Mouse (Mus musculus) forebrain, embryonic 12.5 days (tissue): ENCODE measurements around the gene Lmod1. TPM values are rescaled to one million over a fixed set of nuclear protein-coding genes. Genes with fewer than 3 reads are reported as not detected.
A peak's percentile ranks its signal among the peaks of the same experiment; 100 is the strongest.

Experiments
- ATAC-seq: fragments of 200-750 bp; cut with Nextera tagmentation; 2 replicates; pipeline ENCODE4 v1.8.0; 2017; ENCODE audit warnings: moderate TSS enrichment; ENCODE audit not compliant: low FRiP score
- H3K27ac ChIP-seq: fragments of 300-500 bp; sonication (generic); 2 replicates; pipeline ENCODE4 v1.5.1; 2016; ENCODE audit warnings: mild to moderate bottlenecking
- H3K27me3 ChIP-seq: fragments of 300-500 bp; sonication (generic); 2 replicates; pipeline ENCODE4 v1.6.1; 2016; ENCODE audit warnings: mild to moderate bottlenecking
- H3K36me3 ChIP-seq: fragments of 300-500 bp; sonication (generic); replicated peaks from 2 replicates; pipeline ENCODE4 v1.6.1; 2016; ENCODE audit warnings: mild to moderate bottlenecking
- H3K4me1 ChIP-seq: fragments of 300-500 bp; sonication (generic); 2 replicates; pipeline ENCODE4 v1.6.1; 2016
- H3K4me2 ChIP-seq: fragments of 300-500 bp; sonication (generic); 2 replicates; pipeline ENCODE4 v1.6.1; 2016; ENCODE audit warnings: mild to moderate bottlenecking, moderate library complexity
- H3K4me3 ChIP-seq: fragments of 300-500 bp; sonication (generic); replicated peaks from 2 replicates; pipeline ENCODE4 v1.5.1; 2016; ENCODE audit warnings: mild to moderate bottlenecking
- H3K9ac ChIP-seq: fragments of 300-500 bp; sonication (generic); 2 replicates; pipeline ENCODE4 v1.6.1; 2016; ENCODE audit warnings: mild to moderate bottlenecking
- H3K9me3 ChIP-seq: fragments of 300-500 bp; sonication (generic); 2 replicates; pipeline ENCODE4 v1.6.1; 2016
- WGBS: fragments of 180-500 bp; shearing (Covaris S2); methylation state at CpG from one replicate; pipeline ENCODE4 v1.1.7; 2016; 5-methylcytosine and 5-hydroxymethylcytosine counted together
- polyA plus RNA-seq: library from polyadenylated mRNA; unstranded; fragments of >200 nt; fragmentation: Nextera tagmentation; extraction: Ambion mirVana; gene quantifications from 2 replicates; pipeline ENCODE4 v1.2.1, GENCODE M21; 2016

Gene Lmod1
- polyA plus RNA-seq = 0.49 and 0.51 TPM in 2 replicates

DNA sequence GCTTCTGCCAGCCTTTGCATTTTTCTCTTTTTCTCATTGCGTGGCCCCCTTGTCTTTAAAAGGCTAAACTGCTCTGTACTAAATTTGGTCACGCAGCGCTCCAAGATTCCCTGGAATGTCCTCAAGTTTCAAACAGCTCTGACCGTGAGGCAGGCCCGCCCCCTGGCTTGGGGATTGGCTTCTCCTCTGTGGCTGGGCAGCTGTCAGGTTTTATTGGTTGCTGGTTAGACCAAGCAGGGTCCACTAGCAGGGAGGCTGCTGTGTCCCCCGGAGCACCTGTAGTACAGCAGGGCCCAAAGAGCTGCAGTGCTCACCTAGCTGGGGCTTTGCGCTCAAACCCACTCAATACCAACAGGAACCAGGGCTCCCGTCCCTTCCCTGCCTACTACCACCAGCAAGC lies at the start of gene Lmod1:
TSS of gene Lmod1 (plus strand) at position 237 of the 400 bp plus-strand sequence.
- no peak within 1 kb of the TSS for H3K4me3 ChIP-seq
- no peak within 1 kb of the TSS for H3K27ac ChIP-seq
- no peak for ATAC-seq
- 0 out of 2 replicates have a peak, but pooled peaks cover 6% of the 10 kb centered on the region for H3K4me1 ChIP-seq
- H3K9ac ChIP-seq = no peak within 1 kb of the TSS
- WGBS = 14% methylated on average over 8 of the region's 8 CpGs
- peaks cover 7% of the 10 kb centered on the region; the same call in 1 of the 2 replicates for H3K27me3 ChIP-seq
- H3K4me2 ChIP-seq = no peak within 1 kb of the TSS
- H3K9me3 ChIP-seq = no peaks in the 10 kb centered on the region
- no peaks in the 10 kb centered on the region for H3K36me3 ChIP-seq

DNA sequence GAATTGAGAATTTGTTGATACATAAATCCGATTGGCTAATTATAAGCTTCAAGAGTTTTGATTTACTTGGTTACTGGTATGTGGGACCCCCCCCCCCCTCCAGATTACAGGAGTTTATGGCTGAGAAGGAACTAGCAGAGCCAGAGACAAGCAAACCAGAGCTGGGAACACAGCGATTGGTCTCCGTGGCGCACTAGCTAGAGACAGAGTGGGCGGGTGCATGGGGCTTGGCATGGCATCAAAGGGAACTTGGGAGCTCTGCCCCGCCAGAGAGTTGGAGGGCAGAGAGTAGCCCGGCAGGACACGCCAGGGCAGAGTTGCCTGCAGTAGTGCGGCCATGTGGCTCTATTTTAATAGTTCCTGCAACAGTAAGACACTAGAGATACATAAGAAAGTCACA lies 44.0 kb upstream of the Lmod1 start:
- H3K9me3 ChIP-seq = no peaks in the 10 kb centered on the region
- no peak overlapping the region for H3K9ac ChIP-seq
- H3K4me1 ChIP-seq = peaks cover 15% of the 10 kb centered on the region
- no peak for ATAC-seq
- no peak overlapping the region for H3K4me2 ChIP-seq
- no peaks in the 10 kb centered on the region for H3K27me3 ChIP-seq
- 76% methylated on average over 9 of the region's 9 CpGs for WGBS
- H3K27ac ChIP-seq = no peak overlapping the region
- no peak overlapping the region for H3K4me3 ChIP-seq
- H3K36me3 ChIP-seq = peaks cover 36% of the 10 kb centered on the region

DNA sequence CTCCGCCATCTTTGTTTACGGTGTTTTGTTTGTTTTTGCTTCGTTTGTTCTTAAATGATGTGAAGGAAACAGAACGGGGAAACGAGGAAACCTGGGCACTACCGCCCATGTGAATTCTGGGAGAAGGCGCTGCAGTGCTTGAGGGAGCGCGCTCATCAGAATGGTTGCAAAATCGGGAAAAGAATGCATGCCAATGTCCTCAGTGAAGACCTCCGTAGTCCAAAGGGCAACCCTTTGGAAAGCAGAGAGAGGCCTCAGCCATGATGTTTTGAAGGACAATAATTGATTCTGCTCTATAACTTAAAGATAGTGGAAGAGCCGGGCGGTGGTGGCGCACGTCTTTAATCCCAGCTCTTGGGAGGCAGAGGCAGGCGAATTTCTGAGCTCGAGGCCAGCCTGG lies 42.8 kb upstream of the Lmod1 start:
- no peak overlapping the region for H3K4me3 ChIP-seq

DNA sequence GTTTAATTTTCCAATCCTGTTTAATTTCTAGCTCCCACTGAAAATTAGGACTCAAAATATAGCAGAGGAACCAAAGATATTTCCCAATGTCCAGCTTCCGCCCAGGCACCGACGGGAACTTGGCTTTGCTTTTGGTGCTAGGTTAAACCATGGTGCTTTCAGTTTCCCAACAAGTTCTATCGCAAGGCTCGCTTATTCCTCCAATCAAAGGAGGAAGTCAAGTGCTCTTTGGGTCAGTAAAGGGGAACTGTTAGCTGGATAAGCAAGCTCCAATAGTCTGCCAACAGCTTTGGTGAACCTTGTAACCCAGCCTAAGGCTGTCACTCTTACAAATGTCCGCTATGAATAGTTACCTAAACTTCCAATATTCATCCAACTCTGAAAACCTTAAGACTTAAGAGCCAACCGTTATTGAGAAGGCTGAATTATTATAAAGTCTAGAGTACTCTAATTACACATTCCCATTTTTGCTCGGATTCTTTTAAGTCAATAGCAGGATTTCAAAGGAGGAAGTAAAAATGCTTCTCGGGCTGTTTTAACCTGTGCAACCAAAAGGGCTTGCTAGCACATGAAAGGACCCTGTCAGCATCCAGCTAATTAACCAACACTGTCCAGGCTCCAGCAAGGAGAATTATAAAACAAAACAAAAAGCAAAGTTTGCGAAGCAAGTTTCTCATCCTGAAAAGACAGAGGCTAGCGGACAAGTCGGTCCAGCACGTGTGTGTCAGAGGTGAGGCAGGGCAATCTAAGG lies 41.9 kb upstream of the Lmod1 start:
- Histone ChIP-seq H3K36me3 (peaks cover 19% of the 10 kb centered on the region), H3K9ac (peak overlapping the region; percentile 77), H3K4me2 (peak overlapping the region; percentile 76), H3K9me3 (no peaks in the 10 kb centered on the region), H3K27ac (peak overlapping the region; percentile 83; the same call in 1 of the 2 replicates), H3K27me3 (no peaks in the 10 kb centered on the region), H3K4me1 (peaks cover 15% of the 10 kb centered on the region), H3K4me3 (peak overlapping the region; percentile 60)
- ATAC-seq = no peak
- WGBS = 37% methylated on average over 13 of the region's 13 CpGs

More for the DNA sequence above, 42.8 kb upstream of the Lmod1 start:
- Histone ChIP-seq H3K36me3 (peaks cover 25% of the 10 kb centered on the region), H3K4me2 (no peak overlapping the region), H3K27ac (no peak overlapping the region), H3K27me3 (no peaks in the 10 kb centered on the region), H3K9me3 (no peaks in the 10 kb centered on the region), H3K4me1 (peaks cover 15% of the 10 kb centered on the region), H3K9ac (no peak overlapping the region)
- 97% methylated on average over 17 of the region's 17 CpGs for WGBS
- ATAC-seq = no peak

DNA sequence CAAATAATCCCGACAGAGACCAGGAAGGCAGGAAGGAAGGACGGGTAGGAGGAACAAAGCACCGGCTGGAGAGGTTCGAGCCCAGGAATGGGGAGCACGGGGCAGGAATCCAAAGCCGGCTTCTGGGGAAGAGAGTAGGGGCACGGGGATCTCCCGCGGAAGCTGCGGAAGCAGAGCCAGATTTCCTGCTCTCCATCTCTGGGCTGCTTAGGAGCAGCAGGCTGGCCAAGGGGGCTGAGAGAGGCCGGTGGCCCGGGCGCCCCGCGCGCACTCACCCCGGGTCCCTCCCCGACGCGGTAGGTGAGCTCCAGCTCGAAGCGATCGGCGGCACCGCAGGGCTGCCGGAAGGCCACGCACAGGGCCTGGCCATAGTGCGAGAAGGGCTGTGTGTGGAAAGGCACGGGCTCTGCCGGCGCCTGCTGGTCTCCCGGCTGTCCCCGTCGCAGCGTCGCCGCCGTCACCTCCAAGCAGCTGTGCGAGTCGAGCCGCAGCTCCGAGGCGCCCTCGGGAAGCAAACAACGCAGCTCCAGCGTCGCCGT lies 41.3 kb upstream of the Lmod1 start:
- peak; percentile 80 for ATAC-seq
- H3K4me2 ChIP-seq = peak overlapping the region; percentile 76
- peak overlapping the region; percentile 60 for H3K4me3 ChIP-seq
- peak overlapping the region; percentile 83 for H3K27ac ChIP-seq
- no peaks in the 10 kb centered on the region for H3K9me3 ChIP-seq
- peaks cover 15% of the 10 kb centered on the region for H3K4me1 ChIP-seq
- H3K36me3 ChIP-seq = peaks cover 14% of the 10 kb centered on the region
- whole genome bisulfite sequencing = under 1% methylated on average over 48 of the region's 48 CpGs
- H3K9ac ChIP-seq = peak overlapping the region; percentile 77
- H3K27me3 ChIP-seq = no peaks in the 10 kb centered on the region

DNA sequence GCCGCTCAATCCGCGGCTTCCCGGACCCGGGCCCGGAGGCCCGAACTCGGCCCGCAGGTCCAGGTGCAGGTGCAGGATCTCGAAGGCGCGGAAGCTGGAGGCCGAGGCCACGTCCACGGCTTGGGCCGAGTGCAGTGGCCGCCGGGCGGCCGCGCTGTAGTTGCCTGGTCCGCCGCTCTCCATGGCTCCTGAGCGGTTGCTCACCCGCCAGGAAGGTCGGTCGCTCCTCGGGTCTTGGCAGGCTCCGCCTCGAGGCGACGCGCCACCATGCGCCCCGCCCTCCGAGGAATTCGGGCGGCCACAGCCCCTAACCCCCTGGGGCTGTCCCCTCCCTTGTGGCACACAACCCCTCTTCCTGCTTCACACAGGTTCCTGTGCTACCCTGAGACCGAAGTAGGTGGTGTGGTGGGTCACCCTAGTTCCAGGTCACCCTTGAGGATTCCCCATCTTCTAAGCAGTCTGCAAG lies 40.7 kb upstream of the Lmod1 start, which contains the start of gene Rnpep:
TSS of gene Rnpep (minus strand) at position 259 of the 466 bp plus-strand sequence.
- Histone ChIP-seq H3K9ac (peak within 1 kb of the TSS; percentile 77), H3K36me3 (peaks cover 9% of the 10 kb centered on the region; the same call in 1 of the 2 replicates), H3K4me1 (peaks cover 15% of the 10 kb centered on the region), H3K4me3 (peak within 1 kb of the TSS; percentile 60), H3K9me3 (no peaks in the 10 kb centered on the region), H3K27me3 (no peaks in the 10 kb centered on the region), H3K27ac (peak within 1 kb of the TSS; percentile 83), H3K4me2 (peak within 1 kb of the TSS; percentile 76)
- WGBS = 1% methylated on average over 39 of the region's 39 CpGs
- ATAC-seq = peak; percentile 94

DNA sequence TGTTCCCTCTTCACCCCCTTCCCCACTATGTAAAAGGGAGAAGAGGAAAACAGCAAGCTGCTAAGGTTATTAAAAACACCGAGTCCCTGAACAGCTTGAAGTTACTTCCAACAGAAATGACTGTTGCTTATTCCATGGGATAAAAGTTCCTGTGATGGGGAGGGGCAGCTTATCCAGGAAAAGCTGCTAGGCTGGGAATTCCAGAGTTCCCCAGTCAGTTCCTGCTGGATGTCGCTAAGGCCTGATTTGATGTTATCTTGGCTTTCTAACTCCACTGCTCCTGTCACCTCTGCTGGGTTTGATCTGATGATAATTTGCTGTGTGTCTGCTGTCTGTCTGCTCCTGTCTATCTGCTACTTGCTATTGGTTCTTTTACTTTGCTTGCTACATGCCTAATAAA lies 38.3 kb upstream of the Lmod1 start:
- Histone ChIP-seq H3K9me3 (no peaks in the 10 kb centered on the region), H3K4me2 (no peak overlapping the region), H3K27ac (no peak overlapping the region), H3K27me3 (no peaks in the 10 kb centered on the region), H3K36me3 (0 out of 2 replicates have a peak, but pooled peaks cover 5% of the 10 kb centered on the region), H3K4me3 (no peak overlapping the region), H3K9ac (no peak overlapping the region), H3K4me1 (peaks cover 11% of the 10 kb centered on the region)
- ATAC-seq = no peak
- 86% methylated on average over 2 of the region's 2 CpGs for WGBS

DNA sequence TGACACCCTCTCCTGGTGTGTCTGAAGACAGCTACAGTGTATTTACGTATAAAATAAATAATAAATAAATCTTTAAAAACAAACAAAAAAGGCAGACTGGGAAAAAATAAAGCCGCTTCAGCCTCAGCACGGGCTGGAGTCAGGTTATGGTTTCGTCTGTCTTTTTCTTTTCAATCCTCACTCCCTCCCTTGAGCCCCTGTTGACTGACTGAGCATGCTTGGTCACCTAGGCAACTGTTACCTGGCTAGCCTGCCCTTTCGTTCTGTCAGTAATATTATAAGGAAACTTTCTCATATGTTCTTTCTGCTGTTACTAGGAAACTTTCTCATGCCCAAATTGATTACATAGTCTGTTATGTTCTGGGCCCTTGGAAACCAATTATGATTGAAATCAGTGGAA lies 33.7 kb upstream of the Lmod1 start:
- no peaks in the 10 kb centered on the region for H3K4me1 ChIP-seq
- H3K36me3 ChIP-seq = peaks cover 21% of the 10 kb centered on the region
- no peak overlapping the region for H3K4me2 ChIP-seq
- H3K9ac ChIP-seq = no peak overlapping the region
- no peak overlapping the region for H3K27ac ChIP-seq
- no peaks in the 10 kb centered on the region for H3K9me3 ChIP-seq
- no peak overlapping the region for H3K4me3 ChIP-seq
- no peaks in the 10 kb centered on the region for H3K27me3 ChIP-seq
- 90% methylated on average over 5 of the region's 5 CpGs for WGBS
- no peak for ATAC-seq

DNA sequence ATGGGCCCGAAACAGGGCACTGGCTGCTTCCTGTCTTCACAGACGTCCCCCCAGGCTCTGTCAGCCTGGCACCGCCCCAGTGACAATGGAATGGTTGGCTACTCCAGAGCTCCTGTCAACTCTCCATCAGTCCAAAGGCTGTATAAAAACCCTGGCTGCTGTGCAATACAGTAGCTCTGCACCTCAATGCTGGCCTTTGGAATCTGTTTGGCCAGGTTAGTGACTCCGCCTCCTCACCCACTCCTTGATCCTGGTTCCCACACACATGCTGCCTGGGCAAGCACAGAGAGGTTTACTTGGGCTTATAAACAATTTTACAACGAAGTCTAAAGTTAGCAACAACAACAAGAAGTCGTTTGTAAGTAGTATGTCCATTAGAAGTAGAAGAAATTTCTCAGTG lies 13.3 kb upstream of the Lmod1 start:
- Histone ChIP-seq H3K36me3 (peaks cover 34% of the 10 kb centered on the region), H3K27ac (no peak overlapping the region), H3K4me1 (peaks cover 20% of the 10 kb centered on the region), H3K9ac (no peak overlapping the region), H3K4me3 (no peak overlapping the region), H3K27me3 (peaks cover 1% of the 10 kb centered on the region), H3K9me3 (no peaks in the 10 kb centered on the region), H3K4me2 (no peak overlapping the region)
- ATAC-seq = no peak
- 82% methylated on average over 6 of the region's 6 CpGs for WGBS

DNA sequence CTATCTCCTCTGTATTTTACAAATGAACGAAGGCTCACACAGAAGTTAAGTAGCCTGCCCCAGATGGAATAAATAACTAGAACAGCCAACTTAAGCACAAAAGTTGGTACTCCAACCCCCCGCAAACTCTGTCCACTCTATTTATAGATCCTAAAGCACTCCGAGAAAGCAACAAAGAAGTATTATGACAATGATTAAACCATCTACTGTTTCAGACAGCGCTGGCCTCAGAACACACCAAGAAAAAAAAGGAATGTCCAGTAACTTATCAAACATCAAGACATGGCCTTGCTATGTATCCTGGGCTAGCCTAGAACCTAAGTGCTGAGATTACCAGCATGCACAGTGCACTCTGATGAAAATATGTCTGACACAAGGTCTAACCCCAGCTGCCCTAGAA lies 12.4 kb upstream of the Lmod1 start:
- peak overlapping the region; percentile 84 for H3K4me2 ChIP-seq
- no peak for ATAC-seq
- H3K27ac ChIP-seq = no peak overlapping the region
- H3K9ac ChIP-seq = no peak overlapping the region
- H3K36me3 ChIP-seq = peaks cover 27% of the 10 kb centered on the region
- H3K9me3 ChIP-seq = no peaks in the 10 kb centered on the region
- H3K27me3 ChIP-seq = peaks cover 4% of the 10 kb centered on the region
- 91% methylated on average over 4 of the region's 4 CpGs for WGBS
- H3K4me3 ChIP-seq = peak overlapping the region; percentile 90
- peaks cover 20% of the 10 kb centered on the region for H3K4me1 ChIP-seq

DNA sequence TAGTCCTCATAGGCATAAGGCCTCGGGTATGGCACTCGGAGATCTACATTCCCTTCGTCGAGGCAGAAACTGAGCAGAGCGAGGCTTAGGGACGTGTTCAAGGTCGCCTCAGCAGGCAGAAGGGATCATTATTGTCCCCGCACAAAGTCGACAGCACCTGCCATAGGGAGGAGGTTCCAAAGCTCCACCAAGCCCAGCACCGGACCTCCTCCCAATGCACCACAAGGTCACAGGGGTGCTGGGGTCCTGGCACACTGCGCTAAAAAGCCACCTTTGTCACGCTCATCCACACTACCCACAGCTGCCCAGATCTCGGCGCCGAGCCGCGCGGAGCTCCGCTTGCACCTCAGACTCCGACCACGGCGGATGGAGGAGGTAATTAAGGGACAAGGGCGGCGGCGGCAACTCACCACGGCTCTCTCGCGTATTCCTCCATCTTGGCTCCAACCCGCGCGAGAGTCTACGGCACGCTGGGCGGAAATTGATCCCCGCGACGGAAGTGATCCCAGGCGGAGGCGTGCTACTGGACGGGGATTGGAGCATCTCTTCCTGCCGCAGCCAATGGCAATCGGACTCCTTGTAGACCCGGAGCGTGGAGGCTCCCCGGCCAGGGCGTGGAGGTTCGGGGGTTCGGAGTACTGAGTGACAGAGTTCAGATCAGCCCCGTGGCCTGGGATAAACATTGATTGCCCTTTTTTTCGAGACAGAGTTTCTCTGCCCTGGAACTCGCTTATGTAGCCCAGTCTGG lies 11.1 kb upstream of the Lmod1 start, which contains the start of gene Timm17a:
TSS of gene Timm17a (minus strand) at position 495 of the 748 bp plus-strand sequence.
- H3K36me3 ChIP-seq = peaks cover 16% of the 10 kb centered on the region
- under 1% methylated on average over 51 of the region's 51 CpGs for WGBS
- H3K9me3 ChIP-seq = no peaks in the 10 kb centered on the region
- peak within 1 kb of the TSS; percentile 82 for H3K27ac ChIP-seq
- H3K9ac ChIP-seq = peak within 1 kb of the TSS; percentile 95
- H3K4me3 ChIP-seq = peak within 1 kb of the TSS; percentile 90
- peak within 1 kb of the TSS; percentile 84 for H3K4me2 ChIP-seq
- peaks cover 20% of the 10 kb centered on the region for H3K4me1 ChIP-seq
- ATAC-seq = peak; percentile 99
- H3K27me3 ChIP-seq = peaks cover 4% of the 10 kb centered on the region

DNA sequence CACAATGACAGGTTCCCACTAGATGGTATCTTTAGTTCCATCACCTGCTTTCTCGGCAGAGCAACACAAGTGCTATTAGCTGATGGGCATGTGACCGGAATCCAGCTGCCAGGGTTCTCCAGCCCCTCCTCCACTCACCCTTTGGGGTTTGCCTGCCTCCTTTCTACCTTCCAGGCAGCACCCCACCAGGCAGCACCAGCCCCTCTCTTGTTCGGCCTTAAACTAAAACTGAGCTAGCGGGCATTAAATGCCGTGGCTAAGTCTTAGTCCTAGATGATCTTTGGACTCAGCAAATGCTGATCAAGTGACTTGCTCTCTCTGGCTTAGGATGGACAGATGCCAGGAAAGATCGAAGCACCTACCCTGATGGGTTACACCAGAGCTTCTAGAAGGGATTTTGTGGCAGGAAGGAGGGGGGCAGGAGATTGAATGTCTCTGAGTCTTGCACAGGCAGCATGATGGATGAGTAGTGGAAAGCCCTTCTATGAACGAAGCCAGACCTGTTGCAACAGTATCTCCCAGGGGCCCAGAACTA lies 1.2 kb upstream of the Lmod1 start:
- no peak for ATAC-seq
- H3K4me2 ChIP-seq = no peak overlapping the region
- H3K4me1 ChIP-seq = 0 out of 2 replicates have a peak, but pooled peaks cover 6% of the 10 kb centered on the region
- no peak overlapping the region for H3K9ac ChIP-seq
- peaks cover 7% of the 10 kb centered on the region; the same call in 1 of the 2 replicates for H3K27me3 ChIP-seq
- no peak overlapping the region for H3K27ac ChIP-seq
- H3K4me3 ChIP-seq = no peak overlapping the region
- no peaks in the 10 kb centered on the region for H3K36me3 ChIP-seq
- 80% methylated on average over 7 of the region's 7 CpGs for WGBS
- no peaks in the 10 kb centered on the region for H3K9me3 ChIP-seq
